Mouse (Mus musculus): ENCODE data around the gene Minar1. TPM values are rescaled to one million over a fixed set of nuclear protein-coding genes. Genes with fewer than 3 reads are reported as not detected.

The Minar1 gene
- polyA plus RNA-seq, 1 experiment from 2014 or later, result not detected

DNA sequence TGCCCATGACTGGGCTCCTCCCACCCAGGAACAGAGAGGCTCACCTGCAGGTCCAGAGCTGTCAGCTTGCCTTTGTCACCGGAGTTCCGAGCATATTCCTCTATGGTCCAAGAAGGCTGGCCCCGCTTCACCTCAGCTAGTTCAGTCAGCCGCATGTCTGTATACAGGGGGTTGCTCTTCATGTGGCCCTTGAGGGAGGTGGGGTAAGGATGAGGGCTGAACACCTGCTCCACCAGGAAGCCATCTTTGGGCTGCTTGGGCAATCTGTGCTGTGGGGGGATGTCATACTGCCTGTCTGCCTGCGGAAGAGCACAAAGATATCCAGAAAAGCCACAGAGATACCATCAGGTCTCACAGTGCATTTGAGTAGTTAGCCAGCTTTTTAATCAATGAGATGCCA lies 26.5 kb downstream of the Minar1 start:
- no peaks in the 10 kb centered on the region for H3K27me3 ChIP-seq (ENCODE audit: control insufficient read depth, insufficient read depth, low read length)
- no peak for ATAC-seq (ENCODE audit: insufficient number of reproducible peaks, insufficient read depth, low FRiP score, low read depth)
- H3K9me3 ChIP-seq (ENCODE audit: control insufficient read depth, low read length), result no peaks in the 10 kb centered on the region
- no peaks in the 10 kb centered on the region for H3K36me3 ChIP-seq (ENCODE audit: control insufficient read depth, insufficient read depth, low read length)
- no peak overlapping the region for H3K9ac ChIP-seq (ENCODE audit: low read length)
- 84% methylated on average over 5 of the region's 5 CpGs for WGBS
- H3K4me3 ChIP-seq (ENCODE audit: control insufficient read depth in 1 of 2, insufficient read depth in 1 of 2, low read depth in 1 of 2, low read length in 2 of 2), result no peak overlapping the region
- H3K4me2 ChIP-seq (ENCODE audit: low read length), result no peak overlapping the region
- H3K4me1 ChIP-seq (ENCODE audit: control insufficient read depth in 2 of 2, insufficient read depth in 2 of 2, low read length in 2 of 2), result 0 out of 4 replicates have a peak, but pooled peaks cover 0 to 2% of the 10 kb centered on the region in 2 experiments
- H3K27ac ChIP-seq (replicated peaks in 1 of 2; ENCODE audit: control insufficient read depth in 1 of 2, insufficient read depth in 1 of 2, low read depth in 2 of 2, low read length in 2 of 2), result no peak overlapping the region

DNA sequence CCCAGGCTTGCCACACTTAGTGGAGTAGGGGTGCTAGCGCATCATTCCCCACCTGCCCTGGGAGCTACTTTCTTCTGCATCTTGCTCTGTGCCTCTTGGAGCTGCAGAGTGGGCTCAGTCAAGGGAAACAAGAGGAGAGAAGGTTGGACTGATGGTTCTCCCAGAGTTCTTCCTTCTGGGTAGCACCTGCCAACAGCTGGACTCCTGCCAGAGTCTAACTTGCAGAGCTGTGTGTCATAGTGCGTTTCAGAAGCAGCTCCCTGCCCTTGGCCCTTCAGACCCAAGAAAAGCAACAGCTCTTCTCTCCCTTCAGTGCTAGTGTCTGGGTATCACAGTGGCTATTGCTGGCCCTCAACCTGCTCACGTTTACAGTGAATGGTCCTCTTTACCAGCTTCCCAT lies 30.5 kb downstream of the Minar1 start:
- Histone ChIP-seq H3K27ac (replicated peaks in 1 of 2; ENCODE audit: control insufficient read depth in 1 of 2, insufficient read depth in 1 of 2, low read depth in 2 of 2, low read length in 2 of 2) (no peak overlapping the region), H3K4me3 (ENCODE audit: control insufficient read depth in 1 of 2, insufficient read depth in 1 of 2, low read depth in 1 of 2, low read length in 2 of 2) (no peak overlapping the region), H3K4me1 (ENCODE audit: control insufficient read depth in 2 of 2, insufficient read depth in 2 of 2, low read length in 2 of 2) (0 out of 4 replicates have a peak, but pooled peaks cover 0 to 2% of the 10 kb centered on the region in 2 experiments), H3K9me3 (ENCODE audit: control insufficient read depth, low read length) (no peaks in the 10 kb centered on the region), H3K27me3 (ENCODE audit: control insufficient read depth, insufficient read depth, low read length) (no peaks in the 10 kb centered on the region), H3K9ac (ENCODE audit: low read length) (no peak overlapping the region), H3K36me3 (ENCODE audit: control insufficient read depth, insufficient read depth, low read length) (no peaks in the 10 kb centered on the region), H3K4me2 (ENCODE audit: low read length) (no peak overlapping the region)
- 59% methylated on average over 3 of the region's 3 CpGs for WGBS
- ATAC-seq (ENCODE audit: insufficient number of reproducible peaks, insufficient read depth, low FRiP score, low read depth), result no peak

DNA sequence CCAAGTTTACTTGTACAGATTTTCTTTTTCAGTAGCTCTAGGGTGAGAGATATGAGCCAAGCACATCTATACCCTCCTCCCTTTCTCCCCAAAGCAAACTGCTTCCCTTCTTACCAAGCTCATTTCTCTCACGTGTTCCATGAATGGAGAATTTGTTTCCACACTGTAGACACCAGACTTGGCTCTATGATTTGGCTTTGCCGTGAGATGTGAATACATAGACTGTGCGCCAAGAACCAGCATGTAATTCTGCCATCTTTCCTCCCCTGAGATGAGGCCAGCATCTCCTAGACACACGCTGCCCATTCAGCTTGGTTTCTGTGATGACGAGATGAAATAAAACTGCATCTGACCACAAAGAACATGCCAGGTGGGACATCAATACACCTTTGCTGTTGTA lies 44.5 kb downstream of the Minar1 start:
- 86% methylated on average over 5 of the region's 5 CpGs for WGBS
- no peak overlapping the region for H3K4me3 ChIP-seq (ENCODE audit: control insufficient read depth in 1 of 2, insufficient read depth in 1 of 2, low read depth in 1 of 2, low read length in 2 of 2)
- no peaks in the 10 kb centered on the region for H3K27me3 ChIP-seq (ENCODE audit: control insufficient read depth, insufficient read depth, low read length)
- no peaks in the 10 kb centered on the region for H3K4me1 ChIP-seq (ENCODE audit: control insufficient read depth in 2 of 2, insufficient read depth in 2 of 2, low read length in 2 of 2)
- no peak for ATAC-seq (ENCODE audit: insufficient number of reproducible peaks, insufficient read depth, low FRiP score, low read depth)
- no peak overlapping the region for H3K9ac ChIP-seq (ENCODE audit: low read length)
- no peaks in the 10 kb centered on the region for H3K36me3 ChIP-seq (ENCODE audit: control insufficient read depth, insufficient read depth, low read length)
- no peaks in the 10 kb centered on the region for H3K9me3 ChIP-seq (ENCODE audit: control insufficient read depth, low read length)
- H3K4me2 ChIP-seq (ENCODE audit: low read length), result no peak overlapping the region
- no peak overlapping the region for H3K27ac ChIP-seq (replicated peaks in 1 of 2; ENCODE audit: control insufficient read depth in 1 of 2, insufficient read depth in 1 of 2, low read depth in 2 of 2, low read length in 2 of 2)

DNA sequence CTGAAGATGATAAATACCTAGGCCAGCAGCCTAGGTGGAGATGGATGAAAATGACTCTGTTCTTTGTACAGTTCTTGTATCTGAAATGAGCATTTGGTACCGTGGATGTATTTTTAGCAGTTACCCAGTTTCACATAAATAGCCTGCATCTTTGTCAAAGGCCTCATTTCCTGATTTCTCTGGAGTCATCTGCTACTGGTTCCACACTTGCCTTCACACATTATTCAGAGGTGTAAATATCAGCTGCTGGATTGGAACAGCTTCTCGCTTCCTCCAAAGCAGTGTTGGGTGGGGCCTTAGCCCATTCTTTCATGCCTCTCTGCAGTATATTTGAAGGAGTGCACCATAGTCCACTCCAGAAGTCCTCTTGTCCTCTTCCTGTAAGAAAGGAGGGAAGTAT lies 70.3 kb downstream of the Minar1 start:
- Histone ChIP-seq H3K4me3 (ENCODE audit: control insufficient read depth in 1 of 2, insufficient read depth in 1 of 2, low read depth in 1 of 2, low read length in 2 of 2) (no peak overlapping the region), H3K9me3 (ENCODE audit: control insufficient read depth, low read length) (no peaks in the 10 kb centered on the region), H3K36me3 (ENCODE audit: control insufficient read depth, insufficient read depth, low read length) (no peaks in the 10 kb centered on the region), H3K4me2 (ENCODE audit: low read length) (no peak overlapping the region), H3K9ac (ENCODE audit: low read length) (no peak overlapping the region), H3K4me1 (ENCODE audit: control insufficient read depth in 2 of 2, insufficient read depth in 2 of 2, low read length in 2 of 2) (no peaks in the 10 kb centered on the region), H3K27ac (replicated peaks in 1 of 2; ENCODE audit: control insufficient read depth in 1 of 2, insufficient read depth in 1 of 2, low read depth in 2 of 2, low read length in 2 of 2) (no peak overlapping the region), H3K27me3 (ENCODE audit: control insufficient read depth, insufficient read depth, low read length) (no peaks in the 10 kb centered on the region)
- 63% methylated on average over 2 of the region's 2 CpGs for WGBS
- ATAC-seq (ENCODE audit: insufficient number of reproducible peaks, insufficient read depth, low FRiP score, low read depth), result no peak

Other genes with a start within 250 kb of the Minar1 start
- gene Tmed3, start 81.9 kb upstream of the Minar1 start, polyA plus RNA-seq (2014; fragmentation: Nextera tagmentation; extraction: Ambion mirVana), result 74.9 and 91.8 TPM in 2 replicates
- not detected in 2 replicates for gene Ankrd34c, start 115.3 kb upstream of the Minar1 start, polyA plus RNA-seq (2014; fragmentation: Nextera tagmentation; extraction: Ambion mirVana)

Data from heart, embryonic 14.5 days (tissue).